Mouse (Mus musculus): ENCODE measurements around the gene Stac3. TPM values are rescaled to one million over a fixed set of nuclear protein-coding genes. Genes with fewer than 3 reads are reported as not detected.

The Stac3 gene
- polyA plus RNA-seq, 1 experiment, result 0.05 TPM

DNA sequence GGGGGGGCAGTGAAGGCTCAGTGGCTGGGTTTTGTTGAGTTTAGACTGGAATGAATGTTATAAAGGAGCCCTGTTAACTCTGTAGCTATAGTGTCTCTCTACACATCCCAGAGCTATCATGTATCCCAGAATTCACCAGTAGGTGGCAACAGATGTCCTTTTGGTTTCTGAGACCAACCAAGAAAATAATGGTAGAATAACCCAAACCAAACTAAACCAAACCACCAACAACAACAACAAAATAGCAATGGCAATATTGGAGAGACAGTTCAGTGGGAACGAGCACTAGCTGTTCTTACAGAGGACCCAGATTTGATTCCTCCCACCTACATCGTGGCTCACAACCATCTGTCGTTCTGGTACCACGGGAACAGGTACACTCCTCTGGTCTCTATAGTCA, 22.4 kb upstream of the Stac3 start:
- Histone ChIP-seq H3K4me1 (ENCODE audit: control insufficient read depth) (no peaks in the 10 kb centered on the region; the same call in 1 of the 2 replicates), H3K4me3 (replicated peaks) (no peak overlapping the region), H3K9me3 (ENCODE audit: control insufficient read depth, low read length) (no peaks in the 10 kb centered on the region), H3K36me3 (ENCODE audit: control insufficient read depth) (peaks cover 50% of the 10 kb centered on the region), H3K27me3 (ENCODE audit: control insufficient read depth) (no peaks in the 10 kb centered on the region)
- no peak for TF ChIP-seq TAL1 (IDR thresholded peaks at IDR 0.05; ENCODE audit: low read length)
- no peak for TF ChIP-seq GATA1 (IDR thresholded peaks at IDR 0.05; ENCODE audit: low read length)

DNA sequence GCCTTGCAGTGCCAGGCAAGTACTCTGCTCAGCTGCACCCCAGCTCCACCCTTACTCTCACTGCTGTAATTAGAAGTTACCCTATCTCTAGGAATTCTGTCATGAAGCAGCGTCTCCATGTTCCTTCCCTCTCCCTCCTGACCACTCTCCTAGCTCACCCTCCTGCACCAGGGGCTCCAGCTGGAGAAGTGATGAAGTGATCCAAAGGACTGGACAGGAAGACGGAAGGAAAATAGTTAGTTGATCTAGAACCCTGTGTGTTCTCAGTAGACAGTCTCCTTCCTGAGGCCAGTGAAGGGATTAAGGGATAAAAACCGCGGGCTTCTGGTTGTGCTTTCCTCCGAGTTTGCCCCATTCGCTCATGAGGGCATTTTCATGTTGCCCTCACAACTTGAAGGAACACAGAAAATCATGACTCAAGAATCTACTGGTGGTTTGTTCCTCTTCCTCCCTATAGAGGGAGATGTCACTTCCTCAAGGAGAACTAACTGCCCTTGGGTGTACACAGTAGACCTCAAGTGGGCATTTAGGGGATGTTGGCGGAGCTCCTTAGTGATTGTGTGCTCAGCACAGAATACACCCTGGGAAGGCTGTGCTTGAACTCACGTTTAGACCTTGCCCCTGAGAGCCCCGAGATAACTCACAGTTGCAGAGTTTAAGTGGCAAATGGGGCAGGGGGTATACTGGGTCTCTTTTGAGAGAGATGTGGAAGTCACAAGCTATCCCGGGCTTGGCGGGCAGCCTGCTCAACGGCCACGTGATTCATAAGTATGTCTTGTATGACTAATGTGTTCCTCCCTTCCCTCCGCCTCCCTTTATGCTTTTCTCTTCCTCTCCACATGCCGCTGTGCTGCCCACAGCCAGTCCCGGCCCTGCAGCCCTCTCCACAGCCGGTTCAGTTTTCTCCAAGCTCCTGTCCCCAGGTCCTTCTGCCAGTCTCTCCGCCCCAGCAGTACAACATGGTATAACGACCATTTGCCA, 20.4 kb upstream of the Stac3 start:
- Histone ChIP-seq H3K4me1 (ENCODE audit: control insufficient read depth) (no peaks in the 10 kb centered on the region), H3K36me3 (ENCODE audit: control insufficient read depth) (peaks cover 56% of the 10 kb centered on the region), H3K27me3 (ENCODE audit: control insufficient read depth) (no peaks in the 10 kb centered on the region), H3K4me3 (replicated peaks) (no peak overlapping the region), H3K9me3 (ENCODE audit: control insufficient read depth, low read length) (no peaks in the 10 kb centered on the region)
- no peak for TF ChIP-seq TAL1 (IDR thresholded peaks at IDR 0.05; ENCODE audit: low read length)
- no peak for TF ChIP-seq GATA1 (IDR thresholded peaks at IDR 0.05; ENCODE audit: low read length)

DNA sequence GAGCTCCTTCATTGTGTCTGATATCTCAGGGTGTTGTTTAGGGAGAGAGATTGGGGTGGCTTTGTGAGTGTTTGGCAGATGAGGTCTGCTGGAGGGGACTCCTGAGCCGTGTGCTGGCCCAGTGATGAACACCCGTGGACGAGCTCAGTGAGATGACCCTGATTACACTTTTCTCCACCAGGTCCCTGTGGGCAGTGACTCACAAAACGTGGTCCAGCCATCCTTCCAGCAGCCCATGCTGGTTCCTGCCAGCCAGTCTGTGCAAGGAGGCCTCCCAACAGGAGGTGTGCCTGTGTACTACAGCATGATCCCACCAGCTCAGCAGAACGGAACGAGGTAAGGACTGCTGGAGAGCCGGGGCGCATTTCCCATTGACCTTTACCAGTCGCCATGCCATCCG, 16.3 kb upstream of the Stac3 start:
- Histone ChIP-seq H3K27me3 (ENCODE audit: control insufficient read depth) (no peaks in the 10 kb centered on the region), H3K4me1 (ENCODE audit: control insufficient read depth) (no peaks in the 10 kb centered on the region), H3K36me3 (ENCODE audit: control insufficient read depth) (peaks cover 63% of the 10 kb centered on the region), H3K9me3 (ENCODE audit: control insufficient read depth, low read length) (no peaks in the 10 kb centered on the region), H3K4me3 (replicated peaks) (no peak overlapping the region)
- TF ChIP-seq TAL1 (IDR thresholded peaks at IDR 0.05; ENCODE audit: low read length) (no peak; the same call in 2 of the 3 replicates), GATA1 (IDR thresholded peaks at IDR 0.05; ENCODE audit: low read length) (no peak)

DNA sequence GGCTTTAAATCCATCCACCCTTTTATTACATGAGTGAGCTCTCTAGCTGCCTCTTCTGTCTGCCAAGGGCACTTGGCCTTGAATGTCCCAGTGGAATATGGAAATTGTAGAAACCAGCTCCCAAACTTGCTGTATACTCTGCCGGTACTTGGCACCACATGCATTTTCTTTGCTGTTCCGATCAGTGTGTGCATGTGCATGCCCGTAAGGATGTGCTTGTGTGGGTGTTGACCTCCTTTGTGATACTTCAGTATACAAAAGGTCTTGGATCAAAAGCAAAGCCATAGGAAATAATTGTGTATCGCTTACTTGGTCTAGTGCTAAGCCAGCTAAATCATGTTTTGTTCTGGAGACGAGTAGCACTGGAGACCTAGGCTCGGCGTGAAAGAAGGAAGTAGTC, 12.6 kb upstream of the Stac3 start:
- Histone ChIP-seq H3K36me3 (ENCODE audit: control insufficient read depth) (peaks cover 80% of the 10 kb centered on the region), H3K4me3 (replicated peaks) (no peak overlapping the region), H3K9me3 (ENCODE audit: control insufficient read depth, low read length) (peaks cover 7% of the 10 kb centered on the region), H3K27me3 (ENCODE audit: control insufficient read depth) (no peaks in the 10 kb centered on the region), H3K4me1 (ENCODE audit: control insufficient read depth) (no peaks in the 10 kb centered on the region)
- TF ChIP-seq GATA1 (IDR thresholded peaks at IDR 0.05; ENCODE audit: low read length) (no peak), TAL1 (IDR thresholded peaks at IDR 0.05; ENCODE audit: low read length) (no peak)

DNA sequence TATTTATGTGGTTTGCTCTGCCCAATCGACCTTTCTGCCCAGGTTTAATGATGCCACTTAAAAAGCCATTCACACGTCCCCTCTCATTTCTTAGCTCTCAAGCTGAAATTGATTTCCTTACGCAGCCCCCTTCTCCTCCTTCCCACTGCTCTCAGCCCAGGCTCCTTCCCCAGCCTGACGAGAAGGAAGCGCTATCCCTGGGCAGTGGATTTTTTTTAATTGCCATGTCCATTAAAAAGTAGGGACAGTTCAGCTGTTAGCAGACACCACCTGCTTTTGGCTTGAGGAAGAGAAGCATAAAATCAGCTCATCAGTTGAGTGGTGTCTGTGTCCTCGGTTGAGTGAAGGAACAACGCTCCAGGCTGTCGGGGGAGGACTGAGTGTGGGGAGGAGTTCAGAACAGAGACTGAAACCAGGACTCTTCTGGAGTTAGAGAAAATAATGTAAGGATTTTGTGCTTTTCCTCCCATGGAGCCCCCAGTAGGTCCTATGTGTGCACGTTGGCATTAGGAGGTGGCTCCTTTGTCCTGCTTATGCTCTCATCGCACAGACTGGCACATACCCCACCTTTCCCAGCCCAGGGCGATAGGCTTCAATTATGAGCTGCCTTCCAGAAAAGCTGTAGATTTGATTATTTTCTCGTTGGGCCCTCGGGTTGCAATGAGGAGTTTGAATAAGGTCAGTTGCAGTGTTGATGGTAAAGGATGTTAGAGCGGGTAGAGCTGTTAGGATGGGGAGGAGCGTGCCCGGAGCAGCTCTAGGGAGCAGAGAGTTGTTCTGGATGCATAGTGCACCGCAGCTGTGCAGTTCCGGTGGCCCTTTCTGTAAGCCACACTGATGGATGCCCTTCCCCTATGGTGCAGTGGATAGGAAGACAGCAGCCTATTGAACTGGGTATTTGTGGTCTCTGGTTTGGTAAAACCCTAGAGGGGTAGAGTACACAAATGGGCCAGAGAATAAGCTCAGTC, 11.0 kb upstream of the Stac3 start:
- Histone ChIP-seq H3K4me3 (replicated peaks) (no peak overlapping the region), H3K36me3 (ENCODE audit: control insufficient read depth) (peaks cover 76% of the 10 kb centered on the region), H3K27me3 (ENCODE audit: control insufficient read depth) (no peaks in the 10 kb centered on the region), H3K9me3 (ENCODE audit: control insufficient read depth, low read length) (peaks cover 7% of the 10 kb centered on the region), H3K4me1 (ENCODE audit: control insufficient read depth) (no peaks in the 10 kb centered on the region)
- no peak for TF ChIP-seq GATA1 (IDR thresholded peaks at IDR 0.05; ENCODE audit: low read length)
- TF ChIP-seq TAL1 (IDR thresholded peaks at IDR 0.05; ENCODE audit: low read length), result no peak

DNA sequence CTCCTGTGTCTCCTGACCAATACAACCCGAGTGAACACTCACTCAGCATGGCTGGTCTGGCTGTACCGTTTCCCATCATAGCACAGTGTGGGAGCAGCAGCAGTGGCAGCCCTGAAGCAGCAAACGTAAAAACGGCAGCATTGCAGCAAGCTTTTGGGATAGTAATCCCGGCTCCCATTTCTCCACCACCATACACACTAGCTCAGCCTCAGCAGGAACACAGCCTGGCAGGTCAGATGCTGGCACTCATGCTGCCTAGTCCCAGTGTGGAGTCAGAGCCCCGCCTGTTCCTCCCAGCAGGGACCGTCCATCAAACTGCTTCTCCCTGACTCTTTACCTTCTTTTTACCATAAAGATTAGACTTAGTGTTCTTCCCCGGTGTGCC, 10.4 kb upstream of the Stac3 start:
- Histone ChIP-seq H3K9me3 (ENCODE audit: control insufficient read depth, low read length) (peaks cover 7% of the 10 kb centered on the region), H3K4me1 (ENCODE audit: control insufficient read depth) (no peaks in the 10 kb centered on the region), H3K4me3 (replicated peaks) (no peak overlapping the region), H3K27me3 (ENCODE audit: control insufficient read depth) (no peaks in the 10 kb centered on the region), H3K36me3 (ENCODE audit: control insufficient read depth) (peaks cover 76% of the 10 kb centered on the region)
- TF ChIP-seq TAL1 (IDR thresholded peaks at IDR 0.05; ENCODE audit: low read length), result no peak
- no peak for TF ChIP-seq GATA1 (IDR thresholded peaks at IDR 0.05; ENCODE audit: low read length)

DNA sequence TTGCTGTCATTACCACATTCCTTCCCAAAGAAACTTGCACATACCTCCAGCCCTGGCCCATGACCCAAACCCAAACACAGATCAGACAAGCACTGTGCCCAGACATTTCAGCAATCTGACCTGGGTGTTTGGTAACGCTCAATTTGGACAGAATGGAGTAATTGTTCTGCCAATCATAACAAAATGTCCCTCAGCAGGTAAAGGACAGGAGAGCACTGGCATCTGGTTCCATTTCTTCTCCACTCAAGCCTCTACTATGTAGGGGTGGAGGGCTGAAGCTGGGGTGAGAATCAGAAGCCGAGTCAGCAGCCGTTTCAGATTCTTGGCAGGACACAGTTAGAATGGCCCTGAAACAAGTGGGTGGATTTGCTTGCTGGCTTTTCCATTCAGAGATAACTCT, 9.4 kb upstream of the Stac3 start:
- peaks cover 7% of the 10 kb centered on the region for H3K9me3 ChIP-seq (ENCODE audit: control insufficient read depth, low read length)
- H3K27me3 ChIP-seq (ENCODE audit: control insufficient read depth), result no peaks in the 10 kb centered on the region
- H3K4me3 ChIP-seq (replicated peaks), result no peak overlapping the region
- TF ChIP-seq TAL1 (IDR thresholded peaks at IDR 0.05; ENCODE audit: low read length) (no peak), GATA1 (IDR thresholded peaks at IDR 0.05; ENCODE audit: low read length) (no peak)
- H3K4me1 ChIP-seq (ENCODE audit: control insufficient read depth), result no peaks in the 10 kb centered on the region
- peaks cover 82% of the 10 kb centered on the region for H3K36me3 ChIP-seq (ENCODE audit: control insufficient read depth)

DNA sequence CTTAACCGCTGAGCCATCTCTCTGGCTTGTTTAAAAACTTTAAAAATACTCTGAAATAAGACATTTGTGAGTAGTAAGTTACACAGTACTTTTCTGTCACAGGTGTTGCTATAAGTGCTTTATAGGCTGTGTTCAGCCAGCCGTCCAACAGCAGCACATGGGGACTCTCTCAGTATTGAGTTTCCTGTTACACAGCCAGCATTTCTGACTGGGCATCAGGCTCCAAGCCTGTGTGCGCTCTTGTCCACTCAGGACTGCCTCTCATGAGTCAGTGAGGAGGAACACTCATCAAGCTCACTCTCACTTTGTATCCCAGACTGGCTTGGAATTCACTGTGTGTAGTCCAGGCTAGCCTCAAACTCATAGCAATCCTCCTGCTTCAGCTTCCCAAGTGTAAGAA, 5.3 kb upstream of the Stac3 start:
- Histone ChIP-seq H3K36me3 (ENCODE audit: control insufficient read depth) (peaks cover 73% of the 10 kb centered on the region), H3K4me3 (replicated peaks) (no peak overlapping the region), H3K27me3 (ENCODE audit: control insufficient read depth) (no peaks in the 10 kb centered on the region), H3K4me1 (ENCODE audit: control insufficient read depth) (no peaks in the 10 kb centered on the region), H3K9me3 (ENCODE audit: control insufficient read depth, low read length) (peaks cover 7% of the 10 kb centered on the region)
- TF ChIP-seq TAL1 (IDR thresholded peaks at IDR 0.05; ENCODE audit: low read length) (no peak), GATA1 (IDR thresholded peaks at IDR 0.05; ENCODE audit: low read length) (no peak)

DNA sequence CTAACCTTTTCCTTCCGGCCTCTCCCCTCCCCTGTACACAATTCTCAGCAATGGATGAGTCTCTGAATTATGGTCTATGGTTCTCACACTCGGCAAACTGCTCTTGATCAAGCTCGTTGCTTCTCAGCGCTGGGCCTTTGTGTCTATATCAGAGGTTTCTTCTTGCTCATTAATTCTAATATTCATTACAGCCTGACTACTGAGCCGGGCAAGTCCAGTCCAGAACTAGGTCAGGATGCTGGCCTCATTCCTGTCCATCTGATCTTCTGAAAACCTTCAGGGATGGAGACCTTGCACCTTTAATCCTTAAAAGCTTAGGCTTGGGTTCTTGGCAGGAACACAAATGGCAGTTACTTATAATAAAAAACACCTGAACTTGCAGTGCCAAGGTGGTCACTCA, 2.0 kb upstream of the Stac3 start:
- H3K27me3 ChIP-seq (ENCODE audit: control insufficient read depth), result no peaks in the 10 kb centered on the region
- no peaks in the 10 kb centered on the region for H3K9me3 ChIP-seq (ENCODE audit: control insufficient read depth, low read length)
- H3K36me3 ChIP-seq (ENCODE audit: control insufficient read depth), result peaks cover 43% of the 10 kb centered on the region
- H3K4me3 ChIP-seq (replicated peaks), result no peak overlapping the region
- H3K4me1 ChIP-seq (ENCODE audit: control insufficient read depth), result no peaks in the 10 kb centered on the region
- no peak for TF ChIP-seq GATA1 (IDR thresholded peaks at IDR 0.05; ENCODE audit: low read length)
